Mouse (Mus musculus): ENCODE measurements around the gene Rapgef3. TPM values are rescaled to one million over a fixed set of nuclear protein-coding genes. Genes with fewer than 3 reads are reported as not detected.

The Rapgef3 gene
- polyA plus RNA-seq, 1 experiment: 2.3 TPM

DNA sequence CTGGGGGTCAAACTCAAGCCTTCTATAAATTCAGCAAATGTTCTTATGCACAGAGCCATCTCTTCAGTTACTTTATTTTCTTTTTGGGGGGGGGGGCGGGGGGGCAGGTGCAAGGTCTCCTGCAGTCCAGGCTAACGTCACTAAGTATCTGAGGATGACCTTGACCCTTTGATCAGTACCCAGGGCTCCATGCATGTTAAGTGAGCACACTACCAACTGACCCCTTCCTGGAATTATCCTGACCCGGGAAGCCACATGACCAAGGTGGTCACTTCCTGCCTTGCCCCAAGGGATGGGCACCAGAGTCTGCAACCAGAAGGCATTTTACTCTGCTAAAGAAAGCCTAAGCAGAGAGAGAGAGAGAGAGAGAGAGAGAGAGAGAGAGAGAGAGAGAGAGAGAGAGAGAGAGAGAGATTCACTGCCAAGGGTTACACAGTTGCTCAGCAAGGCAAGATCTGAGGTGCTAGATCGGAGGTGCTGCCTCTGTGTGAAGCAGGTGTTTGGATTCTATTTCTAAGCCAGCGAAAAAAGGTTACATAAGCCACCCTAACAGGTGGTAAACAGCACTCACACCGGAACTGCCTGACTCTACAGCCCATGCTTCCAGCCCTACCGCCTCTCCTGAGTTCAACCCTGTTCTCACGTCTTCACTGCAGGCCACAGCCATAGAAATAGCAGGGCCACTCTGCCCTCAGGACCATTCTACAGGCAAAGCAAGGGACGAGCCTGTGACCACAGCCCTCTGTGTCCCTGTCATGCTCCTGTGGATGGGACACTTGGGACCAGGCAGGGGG, 4.3 kb downstream of the Rapgef3 start:
- Histone ChIP-seq H3K36me3 (replicated peaks; ENCODE audit: low read length) (no peaks in the 10 kb centered on the region), H3K4me1 (peaks cover 64% of the 10 kb centered on the region), H3K27me3 (replicated peaks) (peaks cover 88% of the 10 kb centered on the region), H3K9me3 (no peaks in the 10 kb centered on the region), H3K4me3 (replicated peaks) (no peak overlapping the region)
- no peak for TF ChIP-seq GATA1 (IDR thresholded peaks at IDR 0.05; ENCODE audit: borderline replicate concordance, low read length)
- no peak for TF ChIP-seq FLI1 (IDR thresholded peaks at IDR 0.05; ENCODE audit: low read length)

- TF ChIP-seq FLI1 (IDR thresholded peaks at IDR 0.05; ENCODE audit: low read length) (no peak), GATA1 (IDR thresholded peaks at IDR 0.05; ENCODE audit: borderline replicate concordance, low read length) (no peak)
- Histone ChIP-seq H3K27me3 (replicated peaks) (peaks cover 86% of the 10 kb centered on the region), H3K4me1 (peaks cover 63% of the 10 kb centered on the region), H3K36me3 (replicated peaks; ENCODE audit: low read length) (no peaks in the 10 kb centered on the region), H3K4me3 (replicated peaks) (no peak overlapping the region), H3K9me3 (no peaks in the 10 kb centered on the region)
These were observed 5.0 kb downstream of the Rapgef3 start for GRCm38 (mm10) chr15:97762733-97763132.

DNA sequence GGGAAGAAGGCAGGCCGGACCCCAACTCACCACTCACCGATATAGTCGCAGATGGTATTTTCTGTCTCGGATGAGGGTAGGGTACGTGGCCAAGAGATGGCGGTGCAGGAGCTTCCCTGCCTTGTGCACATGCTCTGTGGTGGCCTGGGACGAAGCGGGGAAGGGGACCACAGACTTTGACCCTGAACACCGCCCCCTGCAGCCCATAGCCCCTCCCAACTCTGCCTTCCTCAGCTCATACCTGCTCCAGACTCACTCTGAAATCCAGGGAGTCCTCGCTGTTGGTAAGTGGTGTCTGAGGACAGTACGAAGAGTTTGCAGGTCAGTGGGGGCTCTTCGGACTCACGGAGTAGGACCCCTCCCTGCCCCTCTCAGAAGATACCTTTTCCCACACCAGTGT, 6.3 kb downstream of the Rapgef3 start:
- TF ChIP-seq FLI1 (IDR thresholded peaks at IDR 0.05; ENCODE audit: low read length) (no peak), GATA1 (IDR thresholded peaks at IDR 0.05; ENCODE audit: borderline replicate concordance, low read length) (no peak)
- Histone ChIP-seq H3K27me3 (replicated peaks) (peaks cover 86% of the 10 kb centered on the region), H3K4me3 (replicated peaks) (no peak overlapping the region), H3K36me3 (replicated peaks; ENCODE audit: low read length) (no peaks in the 10 kb centered on the region), H3K9me3 (no peaks in the 10 kb centered on the region), H3K4me1 (peaks cover 63% of the 10 kb centered on the region)

DNA sequence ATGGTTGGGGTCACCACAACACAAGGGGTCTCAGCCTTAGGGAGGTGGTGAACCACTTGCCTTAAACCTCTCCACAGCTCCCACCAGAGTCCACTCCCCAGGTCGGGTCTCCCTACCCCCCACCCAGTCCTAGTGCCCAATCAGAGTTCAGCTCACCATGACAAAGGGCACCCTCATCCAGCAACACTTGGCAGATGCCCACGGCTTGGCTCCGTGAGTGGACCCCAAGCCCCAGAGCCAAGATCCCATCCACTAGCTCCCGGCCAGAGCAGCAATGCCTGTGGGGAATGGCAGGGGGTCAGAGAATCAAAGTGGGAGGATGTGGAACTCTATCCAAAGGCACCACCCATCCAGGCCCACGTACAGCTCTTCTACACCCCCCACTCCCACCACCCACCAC, 6.8 kb downstream of the Rapgef3 start:
- Histone ChIP-seq H3K27me3 (replicated peaks) (peaks cover 86% of the 10 kb centered on the region), H3K4me1 (peaks cover 64% of the 10 kb centered on the region), H3K9me3 (no peaks in the 10 kb centered on the region), H3K36me3 (replicated peaks; ENCODE audit: low read length) (no peaks in the 10 kb centered on the region), H3K4me3 (replicated peaks) (no peak overlapping the region)
- TF ChIP-seq GATA1 (IDR thresholded peaks at IDR 0.05; ENCODE audit: borderline replicate concordance, low read length): no peak

GRCm38 (mm10) chr15:97760006-97760405, 7.8 kb downstream of the Rapgef3 start:
- H3K27me3 ChIP-seq (replicated peaks): peaks cover 87% of the 10 kb centered on the region
- H3K4me3 ChIP-seq (replicated peaks): peak overlapping the region; percentile 34
- peaks cover 74% of the 10 kb centered on the region for H3K4me1 ChIP-seq
- TF ChIP-seq GATA1 (IDR thresholded peaks at IDR 0.05; ENCODE audit: borderline replicate concordance, low read length) (no peak), FLI1 (IDR thresholded peaks at IDR 0.05; ENCODE audit: low read length) (no peak)
- H3K9me3 ChIP-seq: no peaks in the 10 kb centered on the region
- H3K36me3 ChIP-seq (replicated peaks; ENCODE audit: low read length): no peaks in the 10 kb centered on the region

- Histone ChIP-seq H3K9me3 (no peaks in the 10 kb centered on the region), H3K27me3 (replicated peaks) (peaks cover 58% of the 10 kb centered on the region), H3K4me1 (peaks cover 73% of the 10 kb centered on the region), H3K36me3 (replicated peaks; ENCODE audit: low read length) (no peaks in the 10 kb centered on the region), H3K4me3 (replicated peaks) (no peak overlapping the region)
- TF ChIP-seq GATA1 (IDR thresholded peaks at IDR 0.05; ENCODE audit: borderline replicate concordance, low read length): no peak
These were observed 12.4 kb downstream of the Rapgef3 start for GRCm38 (mm10) chr15:97755361-97755760.

DNA sequence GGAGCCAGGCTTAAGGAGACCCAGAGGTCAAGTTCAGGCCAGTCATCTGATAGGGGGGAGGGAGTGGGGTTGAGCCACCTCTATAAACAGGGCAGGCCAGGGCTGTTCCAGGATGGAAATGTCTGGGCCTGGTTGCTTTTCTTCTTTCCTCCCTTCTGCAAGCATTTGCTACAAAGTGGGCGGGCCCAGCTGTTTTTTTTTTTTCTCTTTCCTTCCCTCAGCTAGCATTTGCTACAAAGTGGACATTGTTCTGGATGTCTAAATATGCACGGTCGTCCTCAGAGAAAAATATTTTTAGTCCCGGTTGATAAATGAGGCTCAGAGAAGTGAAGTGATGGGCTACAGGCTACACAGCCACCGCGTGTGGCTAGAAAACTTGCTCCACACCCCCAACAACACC, 13.3 kb downstream of the Rapgef3 start:
- Histone ChIP-seq H3K36me3 (replicated peaks; ENCODE audit: low read length) (no peaks in the 10 kb centered on the region), H3K4me3 (replicated peaks) (no peak overlapping the region), H3K9me3 (no peaks in the 10 kb centered on the region), H3K27me3 (replicated peaks) (peaks cover 57% of the 10 kb centered on the region), H3K4me1 (peaks cover 75% of the 10 kb centered on the region)
- TF ChIP-seq GATA1 (IDR thresholded peaks at IDR 0.05; ENCODE audit: borderline replicate concordance, low read length) (no peak), FLI1 (IDR thresholded peaks at IDR 0.05; ENCODE audit: low read length) (no peak)

DNA sequence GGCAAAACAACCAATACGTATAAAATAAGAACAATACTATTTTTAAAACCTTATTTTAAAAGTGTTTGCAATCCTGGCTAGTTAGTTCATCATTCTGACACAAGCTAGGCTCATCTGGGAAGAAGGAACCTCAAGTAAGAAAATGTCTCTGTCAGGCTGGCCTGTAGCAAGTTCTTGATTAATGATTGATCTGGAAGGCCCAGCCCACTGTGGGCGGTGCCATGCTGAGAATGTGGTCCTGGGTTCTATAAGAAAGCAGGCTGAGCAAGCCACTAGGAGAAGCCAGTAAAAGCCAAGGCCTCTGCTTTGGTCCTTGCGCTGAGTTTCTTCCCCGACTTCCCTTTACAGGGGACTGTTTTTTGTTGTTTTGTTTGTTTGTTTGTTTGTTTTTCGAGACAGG, 15.3 kb downstream of the Rapgef3 start:
- TF ChIP-seq GATA1 (IDR thresholded peaks at IDR 0.05; ENCODE audit: borderline replicate concordance, low read length): no peak
- TF ChIP-seq FLI1 (IDR thresholded peaks at IDR 0.05; ENCODE audit: low read length): no peak
- Histone ChIP-seq H3K4me1 (peaks cover 75% of the 10 kb centered on the region), H3K27me3 (replicated peaks) (peaks cover 47% of the 10 kb centered on the region), H3K9me3 (no peaks in the 10 kb centered on the region), H3K4me3 (replicated peaks) (no peak overlapping the region), H3K36me3 (replicated peaks; ENCODE audit: low read length) (no peaks in the 10 kb centered on the region)

- H3K4me3 ChIP-seq (replicated peaks): no peak overlapping the region
- H3K27me3 ChIP-seq (replicated peaks): peaks cover 45% of the 10 kb centered on the region
- H3K36me3 ChIP-seq (replicated peaks; ENCODE audit: low read length): no peaks in the 10 kb centered on the region
- TF ChIP-seq FLI1 (IDR thresholded peaks at IDR 0.05; ENCODE audit: low read length) (no peak), GATA1 (IDR thresholded peaks at IDR 0.05; ENCODE audit: borderline replicate concordance, low read length) (no peak)
- H3K4me1 ChIP-seq: peaks cover 72% of the 10 kb centered on the region
- no peaks in the 10 kb centered on the region for H3K9me3 ChIP-seq
These were observed 16.1 kb downstream of the Rapgef3 start for GRCm38 (mm10) chr15:97751676-97752075.

DNA sequence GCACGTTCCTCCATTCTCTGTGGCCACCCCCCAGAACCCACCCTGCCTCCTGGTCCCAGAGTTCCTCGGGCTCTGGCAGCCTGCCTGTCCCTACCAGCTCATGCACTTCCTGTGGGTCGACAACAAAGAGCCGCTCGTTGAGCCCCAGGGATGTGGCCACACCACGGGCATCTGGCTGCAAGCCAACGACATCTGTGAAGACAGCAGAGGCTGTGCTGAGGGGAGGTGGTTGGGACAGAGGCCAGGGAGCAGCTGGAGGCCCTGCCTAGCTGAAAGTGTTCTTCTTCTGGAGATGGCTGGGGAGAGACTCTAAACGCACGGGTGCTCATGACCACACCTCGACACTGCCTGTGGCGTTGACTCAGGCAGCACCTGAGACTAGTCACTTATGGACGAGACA, 17.1 kb downstream of the Rapgef3 start:
- Histone ChIP-seq H3K4me1 (peaks cover 62% of the 10 kb centered on the region), H3K36me3 (replicated peaks; ENCODE audit: low read length) (no peaks in the 10 kb centered on the region), H3K9me3 (no peaks in the 10 kb centered on the region), H3K4me3 (replicated peaks) (peak overlapping the region; percentile 69), H3K27me3 (replicated peaks) (peaks cover 40% of the 10 kb centered on the region)
- TF ChIP-seq FLI1 (IDR thresholded peaks at IDR 0.05; ENCODE audit: low read length) (no peak), GATA1 (IDR thresholded peaks at IDR 0.05; ENCODE audit: borderline replicate concordance, low read length) (no peak)
